Mouse (Mus musculus): ENCODE measurements at regions not wholly inside any gene's neighbourhood (a gene's known extent, or its start where the extent isn't known, plus 50 kb on each side); places are given as distances from the start of the nearest gene placed in this dataset.

DNA sequence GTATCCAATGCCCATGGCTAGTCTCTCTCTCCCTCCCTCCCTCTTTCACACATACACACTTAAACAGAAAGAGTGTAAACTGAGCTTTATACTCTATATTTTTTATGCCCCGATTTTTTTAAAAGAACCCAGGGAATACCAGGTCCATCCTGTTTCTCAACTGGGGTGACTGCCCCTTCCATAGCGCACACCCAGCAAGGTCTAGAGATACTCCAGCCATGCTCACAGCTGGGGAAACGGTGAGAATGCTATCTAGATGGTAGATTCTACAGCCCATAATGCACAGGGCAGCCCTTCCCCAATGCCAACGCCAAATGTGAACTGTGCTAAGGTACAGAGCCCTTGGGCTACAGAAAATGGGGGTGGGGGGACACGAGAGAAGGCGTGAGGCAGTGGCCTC, 51.2 kb upstream of the Tln2 start:
- no peak for DNase-seq (ENCODE audit: low read depth)

DNA sequence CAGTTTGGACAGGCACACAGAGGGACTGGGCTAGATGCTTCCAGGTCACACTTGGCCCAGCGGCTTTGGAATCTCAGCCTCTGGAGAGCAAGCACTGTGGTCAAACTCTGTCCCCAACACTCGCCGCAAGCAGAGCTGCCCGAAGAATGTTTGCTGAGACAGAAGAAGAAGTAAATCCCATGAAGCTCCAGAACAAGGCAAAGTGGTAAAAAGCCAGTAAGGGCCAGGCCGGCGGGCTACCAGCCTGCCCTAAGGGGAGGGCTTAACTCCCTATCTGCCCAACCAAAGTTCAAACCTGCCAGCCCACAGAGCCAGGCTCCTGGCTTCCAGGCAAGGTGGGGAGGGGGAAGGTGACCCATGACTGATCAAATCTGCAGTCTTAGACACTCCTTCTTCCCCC, 52.2 kb upstream of the Tln2 start:
- DNase-seq (ENCODE audit: low read depth), result no peak

DNA sequence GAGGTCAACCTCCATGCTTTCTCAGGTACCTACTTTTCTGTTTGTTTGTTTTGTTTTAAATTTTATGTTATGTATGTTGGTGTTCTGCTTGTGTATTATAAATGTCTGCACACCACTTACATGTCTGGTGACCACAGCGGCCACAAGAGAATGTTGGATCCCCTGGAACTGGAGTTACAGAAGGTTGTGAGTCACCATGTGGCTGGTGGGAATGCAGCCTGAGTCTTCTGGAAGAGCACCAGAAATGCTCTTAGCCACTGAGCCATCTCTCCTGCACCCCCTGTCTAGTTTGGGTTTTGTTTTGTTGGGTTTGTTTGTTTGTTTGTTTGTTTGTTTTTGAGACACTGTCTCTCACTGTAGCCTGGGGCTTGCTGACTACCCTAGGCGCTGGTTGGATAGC, 52.6 kb upstream of the Tln2 start:
- peak; percentile 66 for DNase-seq (ENCODE audit: low read depth)

DNA sequence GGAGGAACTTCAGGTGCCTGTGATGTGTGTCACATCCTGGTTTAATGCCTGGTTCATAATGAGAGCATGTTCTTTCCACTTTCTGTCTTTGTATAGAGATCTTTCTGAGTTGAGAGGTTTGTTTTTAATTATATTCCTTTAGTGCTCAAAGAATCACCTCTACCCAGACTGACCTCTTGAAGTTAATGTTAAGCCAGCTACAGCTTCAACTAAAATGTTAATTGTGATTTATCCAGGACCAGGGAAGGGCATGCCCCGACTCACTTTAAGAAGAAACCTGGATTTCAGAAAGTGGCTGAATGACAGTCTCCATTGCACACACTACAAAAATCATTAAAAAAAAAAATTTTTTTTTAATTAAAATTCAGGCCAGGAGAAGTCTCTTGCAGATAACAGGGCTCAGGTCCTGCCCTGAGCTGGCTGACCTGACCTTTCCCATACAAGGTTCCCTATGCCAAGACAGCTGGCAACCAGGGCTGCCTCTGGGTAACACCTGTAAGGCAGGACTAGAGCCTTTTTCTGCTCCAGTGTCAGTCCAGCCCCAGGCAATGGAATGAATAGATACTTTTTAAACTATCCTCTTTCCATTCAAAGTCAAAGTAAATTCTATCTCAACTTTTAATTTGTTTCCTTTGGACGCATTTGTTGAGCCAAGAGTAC, 54.7 kb upstream of the Tln2 start:
- DNase-seq (ENCODE audit: low read depth), result no peak

DNA sequence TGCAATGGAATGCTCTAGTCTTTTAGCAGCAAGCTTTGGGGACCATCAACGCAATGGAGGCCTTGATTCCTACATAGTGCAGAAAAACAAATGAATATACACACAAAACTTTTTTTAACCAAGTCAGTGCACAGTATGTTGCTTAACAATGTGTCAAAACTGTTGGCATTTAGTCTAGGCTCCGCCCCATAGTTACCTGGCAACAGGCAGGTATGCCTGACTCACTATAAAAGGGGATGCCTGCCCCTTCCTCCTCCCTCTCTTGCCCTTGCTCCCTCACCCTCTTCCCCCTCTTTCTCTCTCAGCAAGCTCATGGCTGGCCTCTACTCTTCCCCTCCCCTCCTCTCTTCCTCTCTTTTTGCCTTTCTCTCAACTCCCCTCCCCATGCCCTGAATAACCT, 56.7 kb upstream of the Tln2 start:
- no peak for DNase-seq (ENCODE audit: low read depth)

DNA sequence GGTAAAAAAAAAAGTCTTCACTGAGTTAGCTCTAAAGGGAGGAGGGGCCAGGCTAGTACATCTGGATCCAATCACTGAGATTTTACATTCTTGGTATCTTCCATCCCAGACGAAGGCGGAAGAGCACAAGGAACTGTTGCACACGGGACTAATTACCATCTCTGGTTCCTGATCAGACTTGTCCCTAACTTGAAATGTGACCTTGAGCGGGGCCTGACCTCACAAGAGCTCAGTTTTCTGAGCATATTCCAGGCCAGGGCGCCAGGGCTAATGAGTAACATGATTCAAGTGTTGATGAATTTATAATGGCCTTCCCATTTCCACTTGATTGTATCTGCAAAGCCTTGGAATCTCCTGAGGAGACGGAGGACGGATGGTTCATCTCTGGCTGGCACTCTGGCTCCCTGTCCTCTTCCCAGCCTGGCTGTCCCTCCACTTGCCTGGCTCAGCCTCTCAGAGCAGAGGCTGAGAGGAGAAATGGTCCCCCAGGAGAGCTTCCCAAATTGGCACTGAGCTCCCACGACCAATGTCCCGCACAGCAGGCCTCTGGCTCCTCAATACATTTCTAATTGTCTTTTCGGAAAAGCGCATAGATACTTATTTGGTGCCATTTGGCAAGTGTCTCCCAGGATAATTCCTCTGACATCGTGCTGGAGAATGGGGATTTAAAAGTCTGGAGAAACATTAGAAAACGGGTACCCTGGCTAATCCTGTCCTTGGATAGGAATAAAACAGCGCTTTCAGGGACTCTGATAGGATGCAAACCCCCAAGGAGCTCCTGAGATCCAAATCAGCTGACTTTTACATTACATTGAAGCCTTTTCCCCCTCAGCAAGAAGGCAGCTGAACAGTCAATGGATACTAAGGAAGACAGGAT, 58.1 kb upstream of the Tln2 start:
- DNase-seq (ENCODE audit: low read depth), result peak; percentile 52

DNA sequence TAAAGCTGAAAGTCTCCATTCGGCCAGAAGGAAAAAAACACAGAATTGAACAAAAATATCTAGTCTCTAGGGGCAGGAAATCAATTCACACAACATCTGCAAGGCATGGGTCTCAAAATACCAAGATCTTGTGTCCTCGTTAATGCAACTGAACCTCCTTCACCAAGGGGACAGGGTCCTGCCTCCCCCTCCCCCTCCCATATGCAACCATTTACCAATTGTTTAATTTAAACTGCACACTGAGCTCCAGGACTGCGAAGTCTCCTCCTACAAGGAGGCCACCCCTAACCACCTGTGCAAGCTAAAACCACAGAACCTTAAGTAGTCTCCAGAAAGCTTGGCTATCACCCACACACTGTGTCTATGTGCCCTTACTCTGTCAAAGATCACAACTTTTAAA, 61.4 kb upstream of the Tln2 start:
- DNase-seq (ENCODE audit: low read depth), result no peak

DNA sequence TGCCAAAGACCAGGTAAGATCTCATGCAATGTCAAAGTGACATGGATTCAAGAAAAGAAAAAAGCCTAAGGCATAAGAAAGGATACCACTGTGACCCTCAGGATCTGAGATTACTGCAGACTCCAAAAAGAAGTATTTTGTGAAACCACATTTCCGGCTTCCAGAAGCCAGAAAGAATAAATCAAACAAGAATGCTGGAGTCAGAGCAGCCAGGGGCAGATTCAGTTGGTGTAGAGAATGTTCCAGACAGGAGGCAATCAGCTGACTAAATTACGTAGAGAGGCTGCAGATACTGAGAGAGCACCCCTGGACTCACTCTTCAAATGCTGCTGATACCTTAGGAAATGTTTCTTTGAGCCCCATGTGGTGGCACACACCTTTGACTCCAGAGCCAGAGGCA, 67.7 kb upstream of the Tln2 start:
- no peak for DNase-seq (ENCODE audit: low read depth)

DNA sequence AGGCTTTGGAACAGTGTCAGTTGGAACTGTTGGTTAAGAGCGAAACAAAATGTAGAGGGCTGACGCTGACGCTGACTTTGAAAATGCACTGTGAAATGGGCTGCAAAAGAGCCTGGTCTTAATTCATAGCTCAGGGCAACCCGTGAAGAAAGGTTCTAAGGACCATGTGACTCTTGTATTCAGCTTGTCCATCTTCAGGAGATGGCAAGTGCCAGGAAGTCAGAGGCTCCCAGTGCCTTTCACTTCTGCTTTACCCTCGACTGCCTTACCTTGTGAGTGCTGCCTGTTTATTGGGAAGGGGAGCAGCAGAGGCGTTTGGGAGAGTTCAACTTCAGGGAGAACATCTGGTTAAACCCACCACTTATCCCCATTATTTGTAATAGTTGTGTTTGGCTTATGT, 70.1 kb upstream of the Tln2 start:
- no peak for DNase-seq (ENCODE audit: low read depth)

DNA sequence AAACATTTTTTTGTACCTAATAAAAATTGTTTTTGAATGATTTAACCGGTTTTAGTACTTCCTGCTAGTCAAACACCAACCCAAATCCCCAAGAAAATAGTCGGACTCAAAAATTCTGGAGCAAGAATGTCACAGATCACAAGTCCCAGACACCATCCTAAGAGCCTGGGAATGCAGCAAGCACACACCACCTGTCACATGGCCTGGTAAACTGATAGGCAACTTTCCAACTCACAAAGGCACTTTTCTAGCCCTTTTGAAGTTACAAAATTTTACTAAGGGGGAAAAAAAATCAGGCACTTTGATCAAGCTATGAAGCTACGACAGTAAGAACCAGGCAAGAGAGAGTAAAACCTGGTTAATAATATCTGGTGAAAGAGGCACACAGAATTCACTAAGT, 70.7 kb upstream of the Tln2 start:
- DNase-seq (ENCODE audit: low read depth), result no peak

DNA sequence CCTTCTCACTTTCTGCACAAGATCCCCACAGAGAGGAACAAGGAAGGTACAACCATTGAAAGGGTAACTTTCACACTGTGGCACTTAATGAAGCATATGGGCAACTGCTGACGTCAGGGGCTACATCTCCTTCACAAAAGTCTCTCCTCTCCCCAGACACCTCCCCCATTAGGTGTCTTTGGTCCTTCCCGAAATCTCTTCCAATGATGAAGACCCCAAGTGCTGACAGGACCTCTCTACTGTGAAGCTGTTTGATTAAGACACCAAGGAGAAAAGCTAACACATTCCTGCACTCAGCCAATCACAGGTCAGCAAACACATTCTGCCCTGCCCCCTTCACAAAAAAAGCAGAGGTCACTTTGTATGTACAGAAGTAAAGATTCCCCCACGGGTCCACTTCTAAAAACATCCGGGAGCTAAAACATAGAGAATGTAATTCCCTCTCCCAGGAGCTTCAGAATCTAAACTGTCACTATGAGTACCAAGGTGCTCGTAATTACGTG, 72.3 kb upstream of the Tln2 start:
- no peak for DNase-seq (ENCODE audit: low read depth)

DNA sequence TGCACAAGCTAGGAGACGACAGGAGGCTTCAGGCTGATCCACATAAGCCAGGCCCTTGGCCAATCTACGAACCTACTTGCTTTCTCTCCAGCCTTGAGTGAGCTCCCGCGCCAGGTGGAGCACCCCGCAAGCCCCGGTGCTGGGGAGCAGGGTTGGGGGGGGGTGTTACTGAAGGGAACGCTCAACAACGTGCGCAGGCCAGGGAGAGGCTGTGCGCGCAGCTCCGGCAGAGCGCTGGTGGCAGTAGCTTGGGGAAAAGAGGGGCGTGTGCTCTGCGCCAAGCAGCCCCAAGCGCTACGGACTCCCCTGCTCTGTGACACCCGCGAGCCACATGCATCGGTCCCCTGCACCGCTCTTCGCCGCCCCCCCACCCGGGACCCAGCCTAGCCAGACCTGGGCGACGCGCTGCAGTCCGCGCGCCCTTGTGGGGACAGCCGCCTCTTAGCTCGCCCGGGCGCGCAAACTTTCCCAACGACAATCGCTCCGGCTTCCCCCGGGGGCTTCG, 73.1 kb upstream of the Tln2 start:
- peak; percentile 14 for DNase-seq (ENCODE audit: low read depth)

DNA sequence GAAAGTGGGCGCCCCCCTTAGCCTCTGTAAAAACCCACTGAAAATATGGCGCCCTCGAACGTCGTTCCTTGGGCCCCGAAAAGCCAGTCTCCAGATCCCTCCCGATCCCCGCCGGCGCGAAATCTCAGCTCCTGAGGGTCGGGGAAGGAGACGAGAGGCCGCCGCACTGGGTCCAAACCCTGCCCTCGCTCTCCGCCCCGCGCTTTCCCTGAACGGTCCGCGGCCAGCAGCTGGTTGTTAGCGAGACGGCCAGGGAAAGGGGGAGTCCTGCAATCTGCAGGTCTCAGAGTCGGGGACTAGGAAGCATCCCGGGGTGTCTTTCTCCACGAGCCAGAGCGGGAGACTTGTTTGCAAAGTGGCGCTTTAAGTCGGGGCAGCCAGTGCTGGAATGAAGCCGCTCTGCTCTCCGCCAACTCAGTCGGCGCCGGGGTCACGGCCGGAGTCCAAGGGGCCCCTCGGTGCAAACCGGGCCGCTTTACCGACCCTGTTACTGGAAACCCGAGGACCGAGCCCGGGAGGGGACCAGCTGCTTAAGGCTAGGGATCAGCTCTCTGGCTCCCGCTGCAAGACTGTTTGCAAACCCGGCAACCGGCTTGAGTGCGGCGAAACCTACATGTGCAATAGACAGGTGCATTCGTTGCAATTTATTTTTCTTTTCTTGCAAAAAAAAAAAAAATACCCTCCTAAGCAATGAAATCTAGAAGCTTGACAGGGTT, 73.7 kb upstream of the Tln2 start:
- peak; percentile 46 for DNase-seq (ENCODE audit: low read depth)

DNA sequence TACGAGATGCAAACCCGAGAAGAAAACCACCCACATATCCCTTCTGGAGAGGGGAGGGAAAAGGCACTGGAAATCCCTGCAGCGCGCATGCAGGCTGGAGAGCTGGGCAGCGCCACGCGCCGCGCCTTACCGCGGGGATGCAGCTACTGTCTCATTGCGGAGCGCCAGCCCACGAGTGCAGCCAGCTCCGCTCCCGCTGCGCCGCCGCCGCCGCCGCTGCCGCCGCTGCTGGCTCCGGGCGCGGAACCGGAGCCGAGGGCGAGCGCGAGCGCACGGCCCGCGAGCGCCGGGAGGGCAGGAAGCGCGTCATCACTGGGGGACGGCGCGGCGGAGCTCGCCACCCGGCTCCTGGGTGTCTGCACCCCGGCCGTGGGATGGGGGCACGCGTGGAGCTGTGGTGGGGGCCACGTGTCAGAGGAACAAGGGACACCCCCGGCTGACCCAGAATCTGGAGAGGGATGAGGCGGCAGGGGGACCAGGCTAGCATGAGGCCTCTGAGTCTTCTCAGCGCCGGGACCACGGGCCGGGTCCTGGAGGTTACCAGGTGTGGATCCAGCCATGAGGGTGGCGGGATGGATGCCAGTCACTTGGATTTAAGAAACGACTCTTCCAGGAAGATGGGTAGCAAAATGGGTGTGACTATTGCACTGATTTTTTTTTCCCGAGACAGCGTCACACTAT, 74.4 kb upstream of the Tln2 start:
- DNase-seq (ENCODE audit: low read depth), result peak; percentile 83

DNA sequence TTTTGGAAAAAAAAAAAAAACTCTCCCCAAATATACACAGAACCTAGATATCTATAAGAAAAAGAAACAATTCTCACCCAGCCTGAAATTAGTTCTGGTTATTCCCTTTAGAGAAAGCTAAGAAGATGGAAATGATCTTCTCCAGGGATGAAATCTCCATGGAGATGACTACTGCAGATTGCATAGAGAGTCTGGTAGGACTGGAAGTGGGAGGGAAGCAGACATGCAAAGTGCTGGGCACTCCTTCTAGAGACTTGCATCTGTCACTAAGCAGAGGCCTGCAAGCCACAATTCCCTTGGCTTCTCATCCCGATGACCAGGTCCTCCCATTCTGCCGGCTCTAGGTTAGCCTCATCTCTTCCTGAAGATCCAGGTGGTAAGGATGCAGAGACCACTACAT, 87.3 kb upstream of the Tln2 start:
- no peak for DNase-seq (ENCODE audit: low read depth)

DNA sequence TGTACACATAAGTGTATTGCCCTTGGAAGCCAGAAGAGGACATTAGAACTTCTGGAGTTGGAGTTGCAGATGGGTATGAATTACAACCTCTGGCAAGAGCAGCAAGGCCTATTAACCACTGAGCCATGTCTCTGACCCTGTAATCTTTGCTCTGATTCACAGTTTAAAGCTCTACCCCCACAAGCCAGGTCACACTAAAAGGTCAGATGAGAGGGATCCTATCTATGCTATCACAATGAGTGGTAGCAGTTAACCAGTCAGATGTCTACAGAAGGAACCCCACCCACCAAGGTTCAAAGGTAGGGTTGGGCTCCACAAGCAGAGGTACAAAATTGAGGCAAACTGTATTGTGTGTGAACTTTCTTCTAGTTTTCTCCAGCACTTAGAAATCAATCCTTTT, 94.5 kb upstream of the C2cd4b start:
- no peak for DNase-seq (ENCODE audit: low read depth)

DNA sequence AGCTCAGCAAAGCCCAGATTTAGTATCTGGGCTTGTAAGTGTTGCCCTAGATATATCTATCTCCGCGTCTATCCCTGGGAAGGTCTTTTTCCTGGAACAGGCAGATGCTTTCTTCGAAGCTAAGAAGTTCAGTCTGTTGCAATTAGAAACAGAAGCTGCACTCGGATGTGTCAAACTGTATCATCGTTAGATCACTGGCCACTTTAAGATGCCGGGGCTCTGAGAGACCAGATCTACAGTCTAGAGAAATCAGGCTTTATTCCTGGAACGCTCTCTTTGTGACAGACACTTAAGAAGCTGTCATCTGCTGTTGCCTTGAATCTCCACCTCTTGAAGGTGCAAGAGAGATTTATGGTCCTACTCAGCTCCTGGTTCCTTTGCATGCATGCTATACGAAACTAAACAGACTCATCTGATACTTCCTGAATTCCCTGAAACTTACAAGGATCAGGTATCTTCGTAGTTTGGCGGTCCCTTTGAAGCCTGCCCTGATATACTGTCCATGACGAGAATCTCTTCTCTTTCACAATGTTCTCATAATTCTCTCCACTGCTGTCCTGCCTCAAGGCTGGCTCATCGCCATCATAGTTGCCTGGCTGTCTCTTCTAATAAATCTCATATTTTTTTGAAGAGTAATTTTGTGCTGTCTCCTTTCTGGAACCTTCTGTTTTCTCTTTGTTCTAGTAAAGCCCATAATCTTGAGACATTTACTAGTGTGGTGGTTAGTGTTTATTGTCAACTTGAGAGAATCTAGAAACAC, 88.8 kb upstream of the C2cd4b start:
- no peak for DNase-seq (ENCODE audit: low read depth)

DNA sequence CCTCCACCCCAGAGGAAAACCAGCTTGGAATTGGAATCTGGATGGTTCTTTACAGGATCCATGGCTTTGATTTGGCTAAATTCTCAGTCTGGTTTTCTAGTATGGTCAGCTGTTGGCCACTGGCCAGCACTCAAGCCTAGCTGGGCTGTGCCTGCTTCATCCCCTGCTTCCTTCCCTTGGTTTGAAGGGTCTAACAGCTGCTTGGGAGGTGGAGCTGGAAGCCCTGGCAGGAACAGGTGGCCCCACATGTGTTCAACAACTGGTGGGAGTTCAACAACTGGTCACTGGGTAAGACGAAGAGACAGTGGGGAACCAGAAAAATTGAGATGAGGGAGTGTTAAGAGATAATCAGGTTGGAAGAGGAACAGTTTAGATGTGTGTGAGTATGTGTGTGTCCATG, 82.3 kb upstream of the C2cd4b start:
- no peak for DNase-seq (ENCODE audit: low read depth)

DNA sequence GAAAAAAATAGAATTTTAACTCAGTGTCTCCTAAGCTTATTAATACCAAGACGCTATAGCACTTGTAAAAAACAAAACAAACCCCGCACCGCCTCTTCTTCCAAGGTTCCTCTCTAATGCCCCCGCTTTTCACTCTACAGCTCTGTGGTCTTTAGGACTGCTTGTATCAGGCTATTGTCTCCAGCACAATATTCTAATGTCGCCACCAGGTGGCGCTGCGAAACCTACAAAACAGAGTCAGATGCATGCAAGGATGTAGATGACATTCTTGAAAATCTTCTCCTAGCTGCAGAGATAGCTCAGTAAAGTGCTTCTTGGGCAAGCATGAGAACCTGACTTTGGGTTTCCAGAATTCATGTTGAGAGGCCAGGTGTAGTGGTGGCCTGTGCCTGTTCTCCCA, 75.9 kb upstream of the C2cd4b start:
- peak; percentile 88 for DNase-seq (ENCODE audit: low read depth)

DNA sequence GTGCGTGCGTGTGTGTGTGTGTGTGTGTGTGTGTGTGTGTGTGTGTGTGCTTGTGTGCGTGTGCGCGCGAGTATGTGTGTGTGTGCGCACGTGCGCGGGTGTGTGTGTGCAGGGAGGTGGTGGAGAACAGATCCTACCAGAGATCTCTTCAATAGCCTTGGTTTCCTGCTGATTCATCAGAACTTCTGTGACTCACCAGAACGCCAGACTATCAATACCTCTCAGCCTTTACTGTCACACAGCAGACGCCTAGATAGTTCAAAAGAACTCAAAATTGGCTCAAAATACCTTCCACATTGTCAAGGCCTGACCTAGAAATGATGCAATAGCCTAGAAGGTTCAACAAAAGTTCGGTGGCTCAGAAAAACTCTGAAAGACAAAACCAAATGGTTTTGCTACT, 66.8 kb upstream of the C2cd4b start:
- DNase-seq (ENCODE audit: low read depth), result no peak

DNA sequence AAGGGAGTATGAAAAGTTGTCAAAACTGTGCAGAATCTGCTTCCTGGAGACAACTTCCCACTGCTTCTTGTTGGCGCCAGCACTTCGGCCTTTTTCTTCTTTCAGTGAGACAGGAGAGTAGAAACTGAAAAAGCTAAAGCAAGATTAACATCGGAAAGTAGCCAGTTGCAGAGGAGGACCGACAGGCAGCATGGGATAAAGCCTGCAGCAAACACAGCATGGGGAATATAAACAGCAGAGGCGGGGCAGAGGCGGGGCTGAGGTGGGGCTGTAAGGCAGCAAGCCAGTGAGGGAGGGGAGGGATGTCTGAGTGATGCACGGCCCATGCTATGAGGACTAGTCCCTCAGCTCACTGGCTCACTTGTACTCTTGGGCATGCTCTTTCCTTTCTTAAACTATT, 65.5 kb upstream of the C2cd4b start:
- DNase-seq (ENCODE audit: low read depth), result no peak

All from NIH3T3 (cell line).